Mouse (Mus musculus) limb, embryonic 10.5 days (tissue): ENCODE results near the gene Cd5. TPM values are rescaled to one million over a fixed set of nuclear protein-coding genes. Genes with fewer than 3 reads are reported as not detected.
A peak's percentile ranks its signal among the peaks of the same experiment; 100 is the strongest.

Experiments
- DNase-seq: peaks from one replicate; pipeline ENCODE4 v3.0.0-alpha.2; 2017; ENCODE audit warnings: low spot score
- H3K27ac ChIP-seq: fragments of 300-500 bp; sonication (generic); 2 replicates; pipeline ENCODE4 v1.5.1; 2016; ENCODE audit warnings: mild to moderate bottlenecking
- H3K27me3 ChIP-seq: fragments of 300-500 bp; sonication (generic); 2 replicates; pipeline ENCODE4 v1.6.1; 2016; ENCODE audit warnings: low read depth, mild to moderate bottlenecking; ENCODE audit not compliant: poor library complexity, severe bottlenecking
- H3K36me3 ChIP-seq: fragments of 300-500 bp; sonication (generic); 2 replicates; pipeline ENCODE4 v1.6.1; 2016; ENCODE audit warnings: mild to moderate bottlenecking, moderate library complexity
- H3K4me1 ChIP-seq: fragments of 300-500 bp; sonication (generic); 2 replicates; pipeline ENCODE4 v1.6.1; 2016
- H3K4me3 ChIP-seq: fragments of 300-500 bp; sonication (generic); 2 replicates; pipeline ENCODE4 v1.5.1; 2016; ENCODE audit warnings: mild to moderate bottlenecking, moderate library complexity
- H3K9me3 ChIP-seq: fragments of 300-500 bp; sonication (generic); replicated peaks from 2 replicates; pipeline ENCODE4 v1.6.1; 2016; ENCODE audit warnings: mild to moderate bottlenecking
- WGBS: fragments of 180-500 bp; shearing (Covaris S2); methylation state at CpG from one replicate; pipeline ENCODE4 v1.1.7; 2016; 5-methylcytosine and 5-hydroxymethylcytosine counted together
- polyA plus RNA-seq: library from polyadenylated mRNA; unstranded; fragments of >200 nt; fragmentation: Nextera tagmentation; extraction: Ambion mirVana; gene quantifications from 2 replicates; pipeline ENCODE4 v1.2.1, GENCODE M21; 2016

Gene Cd5
- polyA plus RNA-seq, 1 experiment from 2014 or later: 0.26 TPM

GRCm38 (mm10) chr19:10718251-10718775 lies 20.5 kb downstream of the Cd5 start:
- peaks cover 3% of the 10 kb centered on the region for H3K27me3 ChIP-seq
- H3K36me3 ChIP-seq: peaks cover 9% of the 10 kb centered on the region
- peaks cover 31% of the 10 kb centered on the region for H3K4me1 ChIP-seq
- H3K4me3 ChIP-seq: no peak overlapping the region
- DNase-seq: no peak
- 85% methylated on average over 7 of the region's 7 CpGs for WGBS
- H3K9me3 ChIP-seq: no peaks in the 10 kb centered on the region
- H3K27ac ChIP-seq: no peak overlapping the region

- H3K27me3 ChIP-seq: no peaks in the 10 kb centered on the region
Measured at GRCm38 (mm10) chr19:10715476-10715875, 23.3 kb downstream of the Cd5 start.

DNA sequence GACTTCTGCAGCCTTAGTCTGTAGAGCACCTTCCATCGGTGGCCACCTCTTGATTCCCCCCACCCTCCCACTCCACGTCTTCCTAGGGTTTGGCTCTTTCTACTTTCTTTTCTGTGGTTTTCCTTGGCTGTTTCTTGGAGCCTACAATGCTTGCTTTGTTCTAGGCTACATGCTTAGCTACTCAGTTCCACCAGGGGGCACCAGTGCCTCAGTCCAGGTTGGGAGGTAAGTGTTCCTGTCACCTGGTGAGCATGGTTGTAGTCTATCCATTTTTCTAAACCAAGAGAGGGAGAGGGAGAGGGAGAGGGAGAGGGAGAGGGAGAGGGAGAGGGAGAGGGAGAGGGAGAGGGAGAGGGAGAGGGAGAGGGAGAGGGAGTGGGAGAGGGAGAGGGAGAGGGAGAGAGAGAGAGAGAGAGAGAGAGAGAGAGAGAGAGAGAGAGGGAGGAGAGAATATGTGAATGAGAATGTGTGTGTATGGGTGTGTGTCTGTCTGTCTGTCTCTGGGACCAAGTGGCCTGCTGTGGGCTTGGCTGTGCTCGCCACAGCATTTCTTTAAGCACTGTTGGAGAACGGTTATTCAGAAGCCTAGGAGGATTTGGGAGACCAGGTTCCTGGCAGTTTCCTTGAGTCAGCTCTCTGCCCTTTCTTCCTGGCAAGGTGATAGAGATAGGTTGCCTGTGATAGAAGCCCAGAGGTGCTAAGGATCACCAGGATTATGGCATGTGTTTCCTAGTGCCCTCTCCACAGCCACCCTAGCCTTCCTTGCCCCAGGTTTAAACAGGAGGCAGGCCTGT lies 23.9 kb downstream of the Cd5 start:
- Histone ChIP-seq H3K27ac (peak overlapping the region; percentile 22; the same call in 1 of the 2 replicates), H3K27me3 (no peaks in the 10 kb centered on the region), H3K36me3 (peaks cover 43% of the 10 kb centered on the region), H3K9me3 (no peaks in the 10 kb centered on the region), H3K4me1 (peaks cover 9% of the 10 kb centered on the region), H3K4me3 (no peak overlapping the region)
- 48% methylated on average over 4 of the region's 4 CpGs for WGBS
- peak; percentile 78 for DNase-seq

More at GRCm38 (mm10) chr19:10715476-10715875, 23.3 kb downstream of the Cd5 start:
- DNase-seq: no peak
- Histone ChIP-seq H3K4me3 (no peak overlapping the region), H3K27ac (no peak overlapping the region), H3K9me3 (no peaks in the 10 kb centered on the region), H3K36me3 (peaks cover 38% of the 10 kb centered on the region), H3K4me1 (peaks cover 14% of the 10 kb centered on the region)
- 90% methylated on average over 6 of the region's 6 CpGs for WGBS

- H3K36me3 ChIP-seq: peaks cover 49% of the 10 kb centered on the region
- H3K4me3 ChIP-seq: no peak overlapping the region
- H3K4me1 ChIP-seq: peaks cover 10% of the 10 kb centered on the region
- WGBS: 83% methylated on average over 6 of the region's 6 CpGs
- no peak for DNase-seq
- no peaks in the 10 kb centered on the region for H3K27me3 ChIP-seq
- peak overlapping the region; percentile 22; the same call in 1 of the 2 replicates for H3K27ac ChIP-seq
- no peaks in the 10 kb centered on the region for H3K9me3 ChIP-seq
Measured at GRCm38 (mm10) chr19:10714168-10714567, 24.6 kb downstream of the Cd5 start.

DNA sequence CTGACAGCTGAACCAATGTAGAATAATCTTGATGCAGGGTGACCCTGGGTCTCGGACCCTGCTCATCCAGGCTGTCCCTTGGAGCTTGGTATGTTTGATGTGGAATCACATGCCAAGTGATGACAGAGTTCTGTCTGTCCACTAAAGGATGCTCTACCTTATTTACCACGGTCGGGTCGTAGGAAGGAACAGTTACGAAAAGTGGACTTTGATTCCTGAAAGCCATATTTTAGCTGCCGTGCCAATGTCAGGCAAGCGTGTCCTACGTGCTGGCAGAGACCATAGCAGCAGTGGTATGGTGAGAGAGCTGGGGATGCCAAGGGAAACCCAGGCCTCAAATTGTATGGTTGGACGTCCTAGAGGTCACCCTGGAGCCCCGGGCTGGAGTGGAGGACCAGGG lies 25.3 kb downstream of the Cd5 start:
- Histone ChIP-seq H3K36me3 (peaks cover 55% of the 10 kb centered on the region), H3K27ac (no peak overlapping the region), H3K4me1 (peaks cover 12% of the 10 kb centered on the region), H3K27me3 (no peaks in the 10 kb centered on the region), H3K4me3 (no peak overlapping the region), H3K9me3 (no peaks in the 10 kb centered on the region)
- no peak for DNase-seq
- 94% methylated on average over 10 of the region's 10 CpGs for WGBS

DNA sequence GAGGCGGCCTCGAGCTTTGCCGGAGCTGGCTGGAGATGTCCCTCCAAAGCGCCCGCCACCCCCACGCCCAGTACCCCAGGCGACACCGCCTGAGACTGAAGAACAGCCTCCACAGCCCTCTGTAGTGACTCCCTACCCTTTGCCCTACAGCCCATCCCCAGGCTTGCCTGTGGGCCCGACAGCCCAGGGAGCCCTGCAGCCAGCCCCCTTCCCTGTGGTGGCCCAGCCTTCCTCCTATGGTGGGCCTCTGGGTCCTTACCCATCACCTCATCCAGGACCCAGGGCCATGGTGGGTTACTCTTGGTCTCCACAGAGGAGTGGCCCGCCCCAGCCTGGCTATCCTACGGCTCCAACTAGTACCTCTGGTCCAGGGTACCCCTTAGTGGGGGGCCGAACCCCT lies 26.2 kb downstream of the Cd5 start:
- no peaks in the 10 kb centered on the region for H3K9me3 ChIP-seq
- no peaks in the 10 kb centered on the region for H3K27me3 ChIP-seq
- no peak overlapping the region for H3K4me3 ChIP-seq
- H3K36me3 ChIP-seq: peaks cover 63% of the 10 kb centered on the region
- 96% methylated on average over 12 of the region's 12 CpGs for WGBS
- no peak overlapping the region for H3K27ac ChIP-seq
- DNase-seq: no peak
- H3K4me1 ChIP-seq: peaks cover 12% of the 10 kb centered on the region

- Histone ChIP-seq H3K36me3 (peaks cover 67% of the 10 kb centered on the region), H3K9me3 (no peaks in the 10 kb centered on the region), H3K4me1 (peaks cover 12% of the 10 kb centered on the region), H3K27me3 (no peaks in the 10 kb centered on the region), H3K4me3 (no peak overlapping the region), H3K27ac (no peak overlapping the region)
- WGBS: 93% methylated on average over 7 of the region's 7 CpGs
- no peak for DNase-seq
Measured at GRCm38 (mm10) chr19:10712194-10712593, 26.6 kb downstream of the Cd5 start.

- Histone ChIP-seq H3K27ac (no peak overlapping the region), H3K4me3 (no peak overlapping the region), H3K36me3 (peaks cover 79% of the 10 kb centered on the region), H3K27me3 (no peaks in the 10 kb centered on the region), H3K9me3 (no peaks in the 10 kb centered on the region), H3K4me1 (peaks cover 12% of the 10 kb centered on the region)
- WGBS: 91% methylated on average over 4 of the region's 4 CpGs
- DNase-seq: no peak
Measured at GRCm38 (mm10) chr19:10710751-10711150, 28.1 kb downstream of the Cd5 start.

GRCm38 (mm10) chr19:10710088-10710511 lies 28.7 kb downstream of the Cd5 start:
- H3K9me3 ChIP-seq: no peaks in the 10 kb centered on the region
- H3K27ac ChIP-seq: no peak overlapping the region
- H3K4me1 ChIP-seq: peaks cover 12% of the 10 kb centered on the region
- WGBS: 87% methylated on average over 9 of the region's 9 CpGs
- DNase-seq: no peak
- H3K36me3 ChIP-seq: peaks cover 79% of the 10 kb centered on the region
- H3K27me3 ChIP-seq: no peaks in the 10 kb centered on the region
- no peak overlapping the region for H3K4me3 ChIP-seq

GRCm38 (mm10) chr19:10709360-10710087 lies 29.3 kb downstream of the Cd5 start:
- Histone ChIP-seq H3K27me3 (no peaks in the 10 kb centered on the region), H3K27ac (peak overlapping the region; percentile 67), H3K4me1 (peaks cover 11% of the 10 kb centered on the region), H3K4me3 (no peak overlapping the region), H3K36me3 (peaks cover 79% of the 10 kb centered on the region), H3K9me3 (no peaks in the 10 kb centered on the region)
- peak; percentile 93 for DNase-seq
- WGBS: 28% methylated on average over 8 of the region's 8 CpGs

- Histone ChIP-seq H3K27ac (peak overlapping the region; percentile 67), H3K4me1 (peaks cover 9% of the 10 kb centered on the region), H3K27me3 (no peaks in the 10 kb centered on the region), H3K36me3 (peaks cover 76% of the 10 kb centered on the region), H3K4me3 (no peak overlapping the region), H3K9me3 (no peaks in the 10 kb centered on the region)
- no peak for DNase-seq
- 77% methylated on average over 6 of the region's 6 CpGs for WGBS
Measured at GRCm38 (mm10) chr19:10708900-10709299, 29.9 kb downstream of the Cd5 start.

DNA sequence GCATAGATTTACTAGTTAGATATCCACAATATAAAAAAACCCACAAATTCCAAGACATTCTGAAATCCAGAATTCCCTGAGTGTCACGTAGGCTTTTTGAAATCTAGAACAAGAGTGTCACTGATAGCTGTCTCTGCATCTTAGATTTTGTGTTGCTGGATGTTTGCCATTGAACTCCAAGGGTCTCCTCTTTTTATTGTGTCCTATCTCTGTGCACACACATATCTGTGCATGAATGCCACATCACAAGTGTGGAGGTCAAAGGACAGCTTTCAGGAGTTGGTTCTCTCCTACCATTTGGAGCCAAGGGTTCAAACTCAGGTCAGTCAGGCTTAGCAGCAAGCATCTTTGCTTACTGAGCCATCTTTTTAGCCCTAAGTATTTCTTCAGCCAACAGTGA lies 30.9 kb downstream of the Cd5 start:
- Histone ChIP-seq H3K9me3 (no peaks in the 10 kb centered on the region), H3K4me3 (no peak overlapping the region), H3K27me3 (no peaks in the 10 kb centered on the region), H3K4me1 (peaks cover 9% of the 10 kb centered on the region), H3K36me3 (peaks cover 65% of the 10 kb centered on the region), H3K27ac (no peak overlapping the region)
- DNase-seq: no peak
- 98% methylated on average over 1 of the region's 1 CpGs for whole genome bisulfite sequencing
